Mouse (Mus musculus) limb, embryonic 14.5 days (tissue): ENCODE data around the gene Cldn7. TPM values are rescaled to one million over a fixed set of nuclear protein-coding genes. Genes with fewer than 3 reads are reported as not detected.
A peak's percentile ranks its signal among the peaks of the same experiment; 100 is the strongest.

Source experiments
- ATAC-seq: fragments of 200-750 bp; cut with Nextera tagmentation; 2 replicates; pipeline ENCODE4 v1.8.0; 2017; ENCODE audit warnings: low read depth, moderate number of reproducible peaks, moderate TSS enrichment; ENCODE audit not compliant: low FRiP score
- DNase-seq: peaks from one replicate; pipeline ENCODE4 v3.0.0-alpha.2; 2015; ENCODE audit warnings: low spot score
- H3K27ac ChIP-seq: fragments of 300-500 bp; sonication (generic); replicated peaks from 2 replicates; pipeline ENCODE4 v1.5.1; 2014; ENCODE audit warnings: low read depth, mild to moderate bottlenecking, low read length, moderate library complexity, mixed read lengths
- H3K27me3 ChIP-seq: fragments of 300-500 bp; sonication (generic); 2 replicates; pipeline ENCODE4 v1.6.1; 2014; ENCODE audit warnings: low read length, mixed read lengths; ENCODE audit not compliant: control insufficient read depth, insufficient read depth
- H3K36me3 ChIP-seq: fragments of 300-500 bp; sonication (generic); 2 replicates; pipeline ENCODE4 v1.6.1; 2014; ENCODE audit warnings: mild to moderate bottlenecking, low read length, moderate library complexity, mixed read lengths; ENCODE audit not compliant: control insufficient read depth, insufficient read depth
- H3K4me1 ChIP-seq: fragments of 300-500 bp; sonication (generic); 2 replicates; pipeline ENCODE4 v1.6.1; 2014; ENCODE audit warnings: antibody characterized with exemption, low read length, mixed read lengths; ENCODE audit not compliant: control insufficient read depth, insufficient read depth
- H3K4me2 ChIP-seq: fragments of 300-500 bp; sonication (generic); replicated peaks from 2 replicates; pipeline ENCODE4 v1.6.1; 2014; ENCODE audit warnings: low read depth, mild to moderate bottlenecking, low read length, moderate library complexity; ENCODE audit not compliant: severe bottlenecking
- H3K4me3 ChIP-seq: fragments of 300-500 bp; sonication (generic); replicated peaks from 2 replicates; pipeline ENCODE4 v1.5.1; 2014; ENCODE audit warnings: low read length
- H3K9ac ChIP-seq: fragments of 300-500 bp; sonication (generic); 2 replicates; pipeline ENCODE4 v1.6.1; 2014; ENCODE audit warnings: mild to moderate bottlenecking, low read depth, low read length, moderate library complexity; ENCODE audit not compliant: severe bottlenecking
- H3K9me3 ChIP-seq: fragments of 300-500 bp; sonication (generic); 2 replicates; pipeline ENCODE4 v1.6.1; 2016; ENCODE audit warnings: low read length; ENCODE audit not compliant: control insufficient read depth
- POLR2A ChIP-seq: fragments of 200-500 bp; IDR thresholded peaks from 2 replicates; pipeline ENCODE4 v1.8.0; 2012; ENCODE audit warnings: inconsistent platforms, mild to moderate bottlenecking, moderate library complexity, borderline replicate concordance; ENCODE audit not compliant: insufficient read depth, insufficient read length; ENCODE audit errors: extremely low read depth
- WGBS: fragments of 180-500 bp; shearing (Covaris S2); extraction: QIAGEN DNeasy Blood & Tissue Kit; methylation state at CpG from one replicate; pipeline ENCODE4 v1.1.7; 2014; 5-methylcytosine and 5-hydroxymethylcytosine counted together
- polyA plus RNA-seq, 2 experiments: library from polyadenylated mRNA; depleted of rRNA in 1 of 2; stranded (reverse) in 1 of 2; unstranded in 1 of 2; fragments of >200 nt; fragmentation: Nextera tagmentation in 1 of 2; extraction: Ambion mirVana in 1 of 2; gene quantifications; 2 replicates each; pipeline versions ENCODE4 v1.2.1 to v1.2.3; 2012 to 2014

Cldn7 gene
- polyA plus RNA-seq, 2 experiments, result 6.3 to 7.6 TPM

DNA sequence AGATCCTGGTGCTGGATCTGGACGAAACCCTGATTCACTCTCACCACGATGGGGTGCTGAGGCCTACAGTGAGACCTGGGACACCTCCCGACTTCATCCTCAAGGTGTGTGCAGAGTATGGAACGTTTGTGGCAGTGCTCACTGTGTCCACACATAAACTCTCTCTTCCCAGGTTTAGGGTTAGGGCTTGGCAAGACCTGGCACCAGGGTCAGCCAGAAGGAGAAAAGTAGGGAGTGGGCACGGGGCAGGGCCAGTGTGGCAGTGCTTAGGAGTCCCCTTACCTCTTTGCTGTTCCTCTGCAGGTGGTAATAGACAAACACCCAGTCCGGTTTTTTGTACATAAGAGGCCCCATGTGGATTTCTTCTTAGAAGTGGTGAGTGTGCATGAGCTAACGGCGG is 19.9 kb downstream of the Cldn7 start:
- WGBS, result 87% methylated on average over 8 of the region's 8 CpGs
- H3K9ac ChIP-seq, result no peak overlapping the region
- H3K4me3 ChIP-seq, result no peak overlapping the region
- DNase-seq (no peak), ATAC-seq (no peak)
- peaks cover 53% of the 10 kb centered on the region for H3K36me3 ChIP-seq
- peaks cover 17% of the 10 kb centered on the region for H3K4me1 ChIP-seq
- H3K27me3 ChIP-seq, result no peaks in the 10 kb centered on the region
- no peaks in the 10 kb centered on the region for H3K9me3 ChIP-seq
- no peak overlapping the region for H3K27ac ChIP-seq
- no peak for TF ChIP-seq POLR2A
- no peak overlapping the region for H3K4me2 ChIP-seq

DNA sequence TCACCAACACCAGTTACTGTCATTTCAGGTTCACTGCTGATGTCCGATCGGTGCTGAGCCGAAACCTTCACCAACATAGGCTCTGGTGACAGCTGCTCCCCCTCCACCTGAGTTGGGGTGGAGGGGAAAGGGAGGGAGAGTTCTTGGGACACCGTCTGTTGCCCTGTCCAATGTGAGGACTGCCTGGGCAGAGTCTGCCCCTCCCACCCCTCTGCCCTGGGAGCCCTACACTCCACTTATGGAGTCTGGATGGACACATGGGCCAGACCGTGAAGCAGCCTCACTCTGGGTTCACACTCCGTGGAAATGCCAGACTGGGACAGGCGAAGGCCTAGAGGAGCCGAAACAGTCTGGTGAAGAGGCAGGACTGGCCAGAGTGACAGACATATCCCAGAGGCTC is 25.4 kb downstream of the Cldn7 start:
- peaks cover 9% of the 10 kb centered on the region; the same call in 1 of the 2 replicates for H3K4me1 ChIP-seq
- DNase-seq, result no peak
- no peak overlapping the region for H3K9ac ChIP-seq
- no peak overlapping the region for H3K4me3 ChIP-seq
- no peak for TF ChIP-seq POLR2A
- no peaks in the 10 kb centered on the region for H3K9me3 ChIP-seq
- H3K27me3 ChIP-seq, result no peaks in the 10 kb centered on the region
- no peak for ATAC-seq
- 92% methylated on average over 8 of the region's 8 CpGs for WGBS
- no peak overlapping the region for H3K4me2 ChIP-seq
- H3K27ac ChIP-seq, result peak overlapping the region; percentile 83; the same call in 1 of the 2 replicates
- peaks cover 68% of the 10 kb centered on the region for H3K36me3 ChIP-seq

DNA sequence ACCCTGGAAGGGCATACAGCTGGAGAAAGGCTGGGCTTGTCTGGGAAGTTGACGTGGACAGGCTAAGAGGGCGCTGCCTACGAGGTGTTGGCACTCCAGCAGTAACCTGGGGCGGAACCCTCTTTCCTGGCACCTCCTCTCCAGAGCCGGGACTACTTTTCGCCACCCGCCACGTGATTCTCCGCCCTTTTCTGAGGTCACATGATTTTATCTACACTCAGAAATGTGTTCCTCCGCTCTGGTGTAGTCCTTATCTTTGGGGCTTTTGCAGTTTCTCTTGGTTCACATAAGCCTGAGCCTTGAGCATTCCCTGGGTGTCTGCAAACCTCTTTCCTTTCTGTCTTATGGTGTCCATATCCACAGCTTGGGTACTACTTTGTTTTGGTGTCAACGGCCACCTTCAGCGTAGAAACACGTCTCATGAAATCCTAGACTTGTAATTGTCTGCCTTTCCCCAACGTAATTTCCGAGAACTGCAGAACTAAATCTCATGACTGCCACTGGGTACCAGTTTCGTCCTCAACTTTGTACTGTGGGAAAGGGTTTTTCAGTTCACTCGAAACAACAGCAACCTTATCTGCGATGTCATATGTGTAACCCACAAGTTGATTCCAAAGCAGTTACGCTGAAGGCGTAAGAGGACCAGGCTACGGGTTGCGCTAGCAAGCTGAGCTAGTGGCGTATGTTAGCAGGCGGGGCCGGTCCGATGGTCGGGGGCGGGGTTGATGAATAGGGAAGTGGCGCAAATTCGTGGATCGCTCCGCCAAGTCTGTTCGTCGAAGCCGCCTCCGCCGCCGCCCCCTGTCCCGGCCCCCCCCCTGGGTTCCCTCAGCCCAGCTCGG is 26.5 kb downstream of the Cldn7 start, which contains the start of gene Gabarap:
Gabarap (plus strand) TSS at position 294 of the 842 bp plus-strand sequence.
- peak; percentile 98 for DNase-seq
- peak within 1 kb of the TSS; percentile 78 for H3K4me3 ChIP-seq
- TF ChIP-seq POLR2A, result no peak; the same call in 1 of the 2 replicates
- H3K36me3 ChIP-seq, result peaks cover 63% of the 10 kb centered on the region
- no peaks in the 10 kb centered on the region for H3K9me3 ChIP-seq
- ATAC-seq, result peak; percentile 74
- H3K4me2 ChIP-seq, result peak within 1 kb of the TSS; percentile 65
- H3K9ac ChIP-seq, result peak within 1 kb of the TSS; percentile 84
- H3K27ac ChIP-seq, result peak within 1 kb of the TSS; percentile 83
- H3K27me3 ChIP-seq, result no peaks in the 10 kb centered on the region
- H3K4me1 ChIP-seq, result peaks cover 9% of the 10 kb centered on the region; the same call in 1 of the 2 replicates
- WGBS, result under 1% methylated on average over 40 of the region's 40 CpGs

DNA sequence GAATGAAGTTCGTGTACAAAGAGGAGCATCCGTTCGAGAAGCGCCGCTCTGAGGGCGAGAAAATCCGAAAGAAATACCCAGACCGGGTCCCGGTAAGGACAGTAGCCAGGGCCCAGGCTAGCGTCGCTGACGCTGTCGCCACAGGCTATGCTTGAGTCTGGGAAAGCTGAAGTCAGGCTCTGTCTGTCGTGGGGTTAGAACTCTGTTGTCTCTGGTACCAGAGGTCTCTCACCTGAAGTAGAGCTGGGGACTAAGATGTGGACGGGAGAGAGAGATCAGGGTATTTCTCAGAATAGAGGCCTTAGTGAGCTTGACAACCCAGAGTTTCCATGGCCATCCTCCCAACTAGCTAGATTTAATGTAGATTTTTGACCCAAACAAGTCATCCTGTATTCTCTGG is 27.1 kb downstream of the Cldn7 start:
- H3K4me1 ChIP-seq, result peaks cover 9% of the 10 kb centered on the region; the same call in 1 of the 2 replicates
- WGBS, result 0% methylated on average over 15 of the region's 15 CpGs
- 0 out of 2 replicates have a peak, but pooled peaks have one; percentile 28 for TF ChIP-seq POLR2A
- H3K9me3 ChIP-seq, result no peaks in the 10 kb centered on the region
- DNase-seq (no peak), ATAC-seq (peak; percentile 2; the same call in 1 of the 2 replicates)
- peak overlapping the region; percentile 84 for H3K9ac ChIP-seq
- H3K27me3 ChIP-seq, result no peaks in the 10 kb centered on the region
- H3K4me3 ChIP-seq, result peak overlapping the region; percentile 78
- H3K27ac ChIP-seq, result peak overlapping the region; percentile 83
- peaks cover 56% of the 10 kb centered on the region for H3K36me3 ChIP-seq
- H3K4me2 ChIP-seq, result peak overlapping the region; percentile 65

- no peak for ATAC-seq
- Histone ChIP-seq H3K4me1 (peaks cover 11% of the 10 kb centered on the region), H3K9ac (peak overlapping the region; percentile 84), H3K4me3 (peak overlapping the region; percentile 78), H3K4me2 (peak overlapping the region; percentile 65), H3K9me3 (no peaks in the 10 kb centered on the region), H3K27me3 (no peaks in the 10 kb centered on the region), H3K27ac (no peak overlapping the region), H3K36me3 (peaks cover 51% of the 10 kb centered on the region)
- WGBS, result 82% methylated on average over 10 of the region's 10 CpGs
- no peak for DNase-seq
- TF ChIP-seq POLR2A, result no peak
These were observed 27.8 kb downstream of the Cldn7 start for GRCm38 (mm10) chr11:69992396-69992795.
